Mouse (Mus musculus) embryonic fibroblast, embryonic 13.5 days (primary cell): ENCODE data around the gene Gm21885.

Experiments used
- CTCF ChIP-seq: IDR thresholded peaks from 2 replicates; pipeline ENCODE4 v1.5.1; 2011; ENCODE audit warnings: mild to moderate bottlenecking, control low read depth, low read length, moderate library complexity, borderline replicate concordance; ENCODE audit not compliant: insufficient read depth
- POLR2A ChIP-seq: IDR thresholded peaks from 2 replicates; pipeline ENCODE4 v1.6.1; 2011; ENCODE audit warnings: low read depth, mild to moderate bottlenecking, control low read depth, low read length, moderate library complexity

DNA sequence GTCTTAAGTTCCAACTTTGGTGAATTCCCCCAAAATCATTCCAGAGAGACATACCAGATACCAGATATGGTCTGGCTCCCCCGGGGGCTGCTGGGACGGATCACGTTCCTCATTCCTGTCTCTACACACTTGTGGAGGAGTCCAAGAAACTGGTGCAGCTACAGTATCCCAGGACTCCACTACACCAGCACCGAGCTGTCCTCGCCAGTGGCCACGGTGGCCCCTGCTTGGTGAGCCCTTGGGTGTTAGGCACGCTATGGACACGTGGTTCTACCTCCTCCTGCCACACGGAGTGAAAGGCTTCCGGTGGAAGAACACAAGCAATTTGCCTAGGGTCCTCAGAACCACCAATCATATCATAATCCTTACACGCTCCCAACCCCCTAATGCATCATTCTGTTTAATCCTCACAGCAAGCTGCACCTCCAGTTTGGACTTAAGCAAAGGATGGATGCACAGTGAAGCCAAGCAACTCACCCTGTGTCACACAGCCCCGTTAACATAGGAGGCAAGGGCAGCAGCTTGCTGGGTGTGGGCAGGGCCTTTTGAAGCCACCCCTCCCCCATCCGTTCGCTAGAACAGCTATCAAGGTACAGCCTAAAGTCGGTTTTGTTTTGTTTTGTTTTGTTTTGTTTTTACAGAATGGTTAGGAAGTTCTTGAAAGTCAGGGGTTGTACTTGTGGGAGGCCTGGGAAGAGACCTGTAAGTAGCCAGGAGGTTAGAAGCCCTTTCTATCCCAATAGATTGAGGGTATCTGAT is 38.1 kb upstream of the Gm21885 start:
- TF ChIP-seq POLR2A: no peak
- no peak for TF ChIP-seq CTCF
